Mouse (Mus musculus) intestine, postnatal 0 days (tissue): ENCODE results near the gene Nipsnap1. TPM values are rescaled to one million over a fixed set of nuclear protein-coding genes. Genes with fewer than 3 reads are reported as not detected.

ENCODE experiments used
- ATAC-seq: fragments of 200-750 bp; cut with Nextera tagmentation; 2 replicates; pipeline ENCODE4 v1.8.0; 2017; ENCODE audit warnings: mild to moderate bottlenecking, moderate TSS enrichment, moderate library complexity
- H3K27ac ChIP-seq: fragments of 300-500 bp; sonication (generic); 2 replicates; pipeline ENCODE4 v1.5.1; 2014; ENCODE audit warnings: mild to moderate bottlenecking, low read depth, low read length, moderate library complexity
- H3K27me3 ChIP-seq: fragments of 300-500 bp; sonication (generic); replicated peaks from 2 replicates; pipeline ENCODE4 v1.6.1; 2014; ENCODE audit warnings: low read length, mixed read lengths; ENCODE audit not compliant: control insufficient read depth, insufficient read depth
- H3K36me3 ChIP-seq: fragments of 300-500 bp; sonication (generic); 2 replicates; pipeline ENCODE4 v1.6.1; 2014; ENCODE audit warnings: mild to moderate bottlenecking, moderate library complexity; ENCODE audit not compliant: control insufficient read depth, insufficient read depth
- H3K4me1 ChIP-seq: fragments of 300-500 bp; sonication (generic); replicated peaks from 2 replicates; pipeline ENCODE4 v1.6.1; 2014; ENCODE audit warnings: antibody characterized with exemption, low read length, mixed read lengths; ENCODE audit not compliant: control insufficient read depth, insufficient read depth
- H3K4me2 ChIP-seq: fragments of 300-500 bp; sonication (generic); replicated peaks from 2 replicates; pipeline ENCODE4 v1.6.1; 2014; ENCODE audit warnings: low read depth, mild to moderate bottlenecking, moderate library complexity
- H3K4me3 ChIP-seq: fragments of 300-500 bp; sonication (generic); 2 replicates; pipeline ENCODE4 v1.5.1; 2014; ENCODE audit warnings: low read depth, low read length
- H3K9ac ChIP-seq: fragments of 300-500 bp; sonication (generic); 2 replicates; pipeline ENCODE4 v1.6.1; 2014; ENCODE audit warnings: mild to moderate bottlenecking, low read depth, low read length
- H3K9me3 ChIP-seq: fragments of 300-500 bp; sonication (generic); 2 replicates; pipeline ENCODE4 v1.6.1; 2016; ENCODE audit warnings: mixed run types; ENCODE audit not compliant: control insufficient read depth
- CTCF ChIP-seq: sonication (generic); IDR thresholded peaks from 2 replicates; pipeline ENCODE4 v1.5.1; 2016; ENCODE audit warnings: low read depth, mild to moderate bottlenecking, control low read depth, antibody characterized with exemption, moderate library complexity
- WGBS: fragments of 180-500 bp; shearing (Covaris S2); extraction: QIAGEN DNeasy Blood & Tissue Kit; methylation state at CpG from one replicate; pipeline ENCODE4 v1.1.7; 2014; 5-methylcytosine and 5-hydroxymethylcytosine counted together
- microRNA-seq: library from miRNA; unstranded; fragments of <30 nt; microRNA quantifications from one replicate; pipeline ENCODE4, GENCODE M21; 2016
- polyA plus RNA-seq: library from polyadenylated mRNA; unstranded; fragments of >200 nt; fragmentation: Nextera tagmentation; extraction: Ambion mirVana; gene quantifications from 2 replicates; pipeline ENCODE4 v1.2.1, GENCODE M21; 2015

Nipsnap1 gene
- polyA plus RNA-seq, 1 experiment from 2014 or later: 59.1 TPM

- Histone ChIP-seq H3K4me3 (no peak overlapping the region), H3K4me2 (no peak overlapping the region), H3K9me3 (no peaks in the 10 kb centered on the region), H3K27me3 (no peaks in the 10 kb centered on the region), H3K4me1 (no peaks in the 10 kb centered on the region), H3K36me3 (peaks cover 49% of the 10 kb centered on the region), H3K27ac (no peak overlapping the region), H3K9ac (no peak overlapping the region)
- WGBS: 20% methylated on average over 1 of the region's 1 CpGs
- TF ChIP-seq CTCF: peak; percentile 86
- ATAC-seq: no peak
Measured at GRCm38 (mm10) chr11:4916068-4916467, 42.3 kb downstream of the Nipsnap1 start.

- Histone ChIP-seq H3K27me3 (no peaks in the 10 kb centered on the region), H3K9ac (no peak overlapping the region), H3K4me1 (no peaks in the 10 kb centered on the region), H3K4me2 (no peak overlapping the region), H3K36me3 (peaks cover 63% of the 10 kb centered on the region), H3K27ac (no peak overlapping the region), H3K4me3 (no peak overlapping the region), H3K9me3 (no peaks in the 10 kb centered on the region)
- 86% methylated on average over 2 of the region's 2 CpGs for WGBS
- no peak for ATAC-seq
- TF ChIP-seq CTCF: no peak
Measured at GRCm38 (mm10) chr11:4921281-4921680, 47.5 kb downstream of the Nipsnap1 start.

- WGBS: 88% methylated on average over 7 of the region's 7 CpGs
- H3K9me3 ChIP-seq: no peaks in the 10 kb centered on the region
- H3K36me3 ChIP-seq: peaks cover 67% of the 10 kb centered on the region
- no peak for TF ChIP-seq CTCF
- no peaks in the 10 kb centered on the region for H3K27me3 ChIP-seq
- no peaks in the 10 kb centered on the region for H3K4me1 ChIP-seq
- no peak overlapping the region for H3K4me2 ChIP-seq
- ATAC-seq: no peak
- H3K4me3 ChIP-seq: no peak overlapping the region
- H3K27ac ChIP-seq: no peak overlapping the region
- no peak overlapping the region for H3K9ac ChIP-seq
Measured at GRCm38 (mm10) chr11:4921751-4922150, 48.0 kb downstream of the Nipsnap1 start.

- no peaks in the 10 kb centered on the region for H3K27me3 ChIP-seq
- H3K4me3 ChIP-seq: no peak overlapping the region
- no peak overlapping the region for H3K4me2 ChIP-seq
- TF ChIP-seq CTCF: no peak
- ATAC-seq: no peak
- 94% methylated on average over 3 of the region's 3 CpGs for WGBS
- H3K9me3 ChIP-seq: no peaks in the 10 kb centered on the region
- peaks cover 50% of the 10 kb centered on the region for H3K36me3 ChIP-seq
- H3K27ac ChIP-seq: no peak overlapping the region
- H3K9ac ChIP-seq: no peak overlapping the region
- 0 out of 2 replicates have a peak, but pooled peaks cover 3% of the 10 kb centered on the region for H3K4me1 ChIP-seq
Measured at GRCm38 (mm10) chr11:4927224-4927623, 53.5 kb downstream of the Nipsnap1 start.

- no peak for TF ChIP-seq CTCF
- Histone ChIP-seq H3K4me2 (no peak overlapping the region), H3K36me3 (peaks cover 24% of the 10 kb centered on the region), H3K9me3 (no peaks in the 10 kb centered on the region), H3K9ac (no peak overlapping the region), H3K4me1 (0 out of 2 replicates have a peak, but pooled peaks cover 3% of the 10 kb centered on the region), H3K27me3 (no peaks in the 10 kb centered on the region), H3K4me3 (no peak overlapping the region), H3K27ac (no peak overlapping the region)
- 0 out of 2 replicates have a peak, but pooled peaks have one; percentile 13 for ATAC-seq
- 24% methylated on average over 1 of the region's 1 CpGs for WGBS
Measured at GRCm38 (mm10) chr11:4931009-4931601, 57.4 kb downstream of the Nipsnap1 start.

- Histone ChIP-seq H3K9me3 (no peaks in the 10 kb centered on the region), H3K27ac (no peak overlapping the region), H3K9ac (no peak overlapping the region), H3K4me2 (no peak overlapping the region), H3K4me3 (no peak overlapping the region), H3K27me3 (no peaks in the 10 kb centered on the region), H3K36me3 (no peaks in the 10 kb centered on the region), H3K4me1 (no peaks in the 10 kb centered on the region)
- no peak for TF ChIP-seq CTCF
- ATAC-seq: no peak
- whole genome bisulfite sequencing: 75% methylated on average over 5 of the region's 5 CpGs
Measured at GRCm38 (mm10) chr11:4936243-4936642, 62.5 kb downstream of the Nipsnap1 start.

Small RNA genes lying within 50 kb of the gene (microRNA-seq; reads per million reads assigned to microRNA genes)
- not detected for gene Mir6918

Other genes starting within 250 kb of the Nipsnap1 start
- 17.1 and 18.1 TPM in 2 replicates for gene Ascc2, start 236.2 kb upstream of the Nipsnap1 start, polyA plus RNA-seq
- 1,715 and 1,847 TPM in 2 replicates for gene Uqcr10, start 169.6 kb upstream of the Nipsnap1 start, polyA plus RNA-seq
- 62.6 and 67.9 TPM in 2 replicates for gene Zmat5, start 169.3 kb upstream of the Nipsnap1 start, polyA plus RNA-seq
- 0.10 and 0.13 TPM in 2 replicates for gene Cabp7, start 127.2 kb upstream of the Nipsnap1 start, polyA plus RNA-seq
- 16.0 and 16.6 TPM in 2 replicates for gene Nf2, start 24.4 kb upstream of the Nipsnap1 start, polyA plus RNA-seq
- gene Thoc5, start 21.4 kb downstream of the Nipsnap1 start, polyA plus RNA-seq: 15.9 TPM in 2 replicates
- gene Nefh, start 74.1 kb downstream of the Nipsnap1 start, polyA plus RNA-seq: 0.25 and 0.26 TPM in 2 replicates
- 60.3 and 60.4 TPM in 2 replicates for gene Ap1b1, start 112.9 kb downstream of the Nipsnap1 start, polyA plus RNA-seq
- 0.93 and 1.2 TPM in 2 replicates for gene Rasl10a, start 184.2 kb downstream of the Nipsnap1 start, polyA plus RNA-seq
- gene Gas2l1, start 191.4 kb downstream of the Nipsnap1 start, polyA plus RNA-seq: 18.9 and 22.8 TPM in 2 replicates
- 17.1 and 17.5 TPM in 2 replicates for gene Rhbdd3, start 225.0 kb downstream of the Nipsnap1 start, polyA plus RNA-seq
- 185 and 196 TPM in 2 replicates for gene Ewsr1, start 225.3 kb downstream of the Nipsnap1 start, polyA plus RNA-seq